Mouse (Mus musculus) c-Kit-negative CD71-positive TER-119-positive erythroid progenitor cells, embryonic 14.5 days (primary cell): ENCODE measurements around the gene Slc17a9.

Experiments used
- DNase-seq: peaks from one replicate; pipeline ENCODE4 v3.0.0-alpha.2; 2013; ENCODE audit warnings: low read depth, low spot score

Slc17a9 gene

GRCm38 (mm10) chr2:180754976-180755688 is 30.1 kb downstream of the Slc17a9 start:
- no peak for DNase-seq

DNA sequence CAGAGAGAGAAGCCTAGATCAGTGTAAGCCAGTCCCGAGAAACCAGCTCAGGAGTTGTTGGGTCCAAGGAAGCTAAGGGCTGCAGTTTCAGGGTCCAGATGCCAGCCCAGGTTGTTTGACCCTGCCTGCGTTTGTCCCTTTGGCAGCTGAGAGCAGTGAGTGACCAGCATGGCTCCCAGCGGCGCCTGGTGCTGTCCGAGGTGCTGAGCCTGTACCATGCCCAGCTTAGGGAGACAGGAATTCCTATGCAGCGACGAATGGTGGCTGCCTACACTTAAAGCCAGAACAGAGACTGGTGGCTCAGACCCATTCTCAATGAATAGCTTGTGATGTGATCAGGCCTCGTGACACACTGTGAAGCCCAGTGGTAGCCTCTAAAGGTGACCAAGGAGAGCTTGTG is 30.8 kb downstream of the Slc17a9 start:
- DNase-seq = no peak

GRCm38 (mm10) chr2:180756786-180757185 is 31.7 kb downstream of the Slc17a9 start:
- DNase-seq = no peak

DNA sequence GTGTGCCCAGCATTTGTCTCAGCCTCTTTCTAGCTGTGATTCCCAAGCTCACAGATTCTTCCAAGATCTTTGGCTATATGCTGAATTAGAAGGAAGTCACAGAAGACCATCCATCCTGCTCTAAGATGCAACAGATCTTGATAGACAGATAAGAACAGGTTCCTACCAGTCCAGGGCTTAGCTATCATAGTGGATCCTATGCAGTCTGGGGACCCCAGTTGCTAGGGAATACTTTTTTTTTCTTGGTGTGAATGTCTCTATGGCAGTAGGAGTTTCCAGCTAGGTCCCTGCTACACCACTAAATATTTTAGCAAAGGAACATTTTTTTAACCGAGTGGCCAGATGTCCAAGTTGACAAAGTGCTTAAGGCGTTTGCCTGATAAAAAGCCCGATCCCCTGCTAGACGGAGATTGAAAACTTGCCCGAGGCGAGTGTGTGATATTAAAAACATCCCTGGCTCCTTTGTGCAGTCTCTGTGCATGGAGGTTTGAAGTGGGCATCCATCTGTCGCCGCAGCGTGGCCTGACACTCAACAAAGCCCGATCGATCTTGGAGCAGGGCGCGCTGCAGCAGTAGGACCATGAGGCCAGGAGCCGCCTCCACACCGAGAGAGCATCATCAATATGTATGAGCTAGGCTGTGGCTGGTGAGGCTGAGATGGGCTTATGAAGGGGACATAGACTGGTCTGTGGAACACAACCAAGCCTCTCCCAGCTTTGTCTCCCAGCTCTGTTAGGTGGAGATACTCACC is 33.6 kb downstream of the Slc17a9 start:
- DNase-seq = no peak

DNA sequence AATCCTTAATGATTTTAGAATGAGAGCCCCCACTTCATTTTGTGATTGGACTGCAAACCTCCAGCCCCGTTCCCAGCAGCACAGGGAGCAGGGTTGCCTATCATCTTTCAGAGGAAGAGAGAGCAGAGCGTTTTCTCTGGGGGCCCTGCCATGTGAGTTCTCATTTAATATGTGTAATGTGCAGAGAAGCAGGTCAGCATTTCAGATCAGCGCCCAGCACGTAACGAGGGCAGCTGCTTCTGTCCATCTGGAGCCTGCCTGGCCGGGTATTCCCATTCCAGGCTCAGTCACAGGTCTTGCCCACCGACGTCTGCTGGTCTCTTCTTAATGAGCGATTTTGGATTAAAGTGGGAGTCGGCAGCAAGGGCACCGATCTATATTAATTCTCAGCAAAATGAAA is 39.9 kb downstream of the Slc17a9 start:
- no peak for DNase-seq

- no peak for DNase-seq
Observed at GRCm38 (mm10) chr2:180765713-180766112, 40.6 kb downstream of the Slc17a9 start.

- no peak for DNase-seq
Observed at GRCm38 (mm10) chr2:180775223-180775622, 50.2 kb downstream of the Slc17a9 start.

DNA sequence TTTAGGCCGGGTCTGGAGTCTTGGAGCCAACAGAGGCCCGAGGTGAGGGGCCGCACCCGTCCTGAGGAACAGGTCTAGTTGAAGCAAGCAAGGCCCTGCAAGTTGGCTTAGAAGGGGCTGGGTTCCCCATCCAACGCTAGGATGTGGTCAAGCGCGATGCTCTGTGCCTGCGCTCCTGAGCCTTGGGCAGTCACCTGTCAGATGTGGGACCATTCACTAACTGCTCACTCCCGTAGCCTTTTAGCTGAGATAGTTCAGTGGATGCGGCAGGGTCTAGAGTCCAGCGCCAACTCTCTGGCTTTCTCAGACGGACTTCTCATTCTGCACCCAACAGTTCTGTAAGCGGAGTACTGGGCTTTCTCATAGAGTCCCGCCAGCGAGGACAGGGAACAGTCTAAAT is 50.6 kb downstream of the Slc17a9 start:
- no peak for DNase-seq

GRCm38 (mm10) chr2:180776793-180777192 is 51.7 kb downstream of the Slc17a9 start, which contains the start of gene Bhlhe23:
Bhlhe23 (minus strand) TSS chr2:180776900.
- no peak for DNase-seq

GRCm38 (mm10) chr2:180779226-180780104 is 54.4 kb downstream of the Slc17a9 start:
- peak; percentile 20 for DNase-seq

GRCm38 (mm10) chr2:180780282-180780681 is 55.2 kb downstream of the Slc17a9 start:
- DNase-seq = no peak

DNA sequence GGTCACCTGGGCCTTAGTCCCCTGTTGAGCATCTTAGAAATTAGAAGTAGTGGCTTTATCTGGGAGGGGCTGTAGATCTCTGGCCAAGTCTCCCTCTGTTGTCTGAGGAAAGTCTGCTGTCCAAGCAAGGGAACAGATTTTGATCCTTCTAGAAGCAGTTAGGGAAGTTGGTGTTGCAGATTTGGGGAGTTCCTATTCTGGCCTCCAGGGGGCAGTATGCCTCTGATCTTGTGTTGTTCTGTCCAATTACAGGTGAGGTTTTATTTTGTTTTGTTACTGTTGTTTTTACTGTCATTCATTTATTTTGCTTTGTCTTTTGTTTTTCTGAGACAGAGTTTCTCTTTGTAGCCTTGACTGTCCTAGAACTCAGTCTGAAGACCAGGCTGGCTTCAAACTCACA is 61.7 kb downstream of the Slc17a9 start:
- peak; percentile 36 for DNase-seq

- no peak for DNase-seq
Observed at GRCm38 (mm10) chr2:180787566-180788232, 62.6 kb downstream of the Slc17a9 start.

GRCm38 (mm10) chr2:180788386-180788785 is 63.3 kb downstream of the Slc17a9 start:
- no peak for DNase-seq

- no peak for DNase-seq
Observed at GRCm38 (mm10) chr2:180788843-180789242, 63.8 kb downstream of the Slc17a9 start.

DNA sequence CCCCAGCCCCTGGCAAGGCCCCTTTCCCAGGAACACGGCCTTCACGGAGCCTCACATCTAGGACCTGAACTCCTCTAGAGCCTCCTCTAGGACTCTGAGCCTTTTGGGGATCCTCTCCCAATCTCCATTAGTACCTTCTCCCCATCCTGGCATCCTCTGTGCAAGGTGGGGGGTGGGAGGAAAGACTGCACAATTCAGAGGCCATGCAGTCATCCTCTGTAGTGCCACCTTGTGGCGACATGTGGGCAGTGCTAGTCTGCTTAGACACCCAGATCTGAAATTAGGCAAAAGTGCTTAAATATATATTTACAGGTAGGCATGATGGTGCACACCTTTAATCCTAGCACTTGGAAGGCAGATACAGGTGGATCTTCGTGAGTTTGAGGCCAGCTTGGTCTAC is 66.6 kb downstream of the Slc17a9 start:
- DNase-seq = no peak
